Mouse (Mus musculus): ENCODE results near the gene Ctnnal1. TPM values are rescaled to one million over a fixed set of nuclear protein-coding genes. Genes with fewer than 3 reads are reported as not detected.

Ctnnal1 gene
- total and polyA plus RNA-seq, 3 experiments, result 2.3 to 6.3 TPM; not detected in 1

DNA sequence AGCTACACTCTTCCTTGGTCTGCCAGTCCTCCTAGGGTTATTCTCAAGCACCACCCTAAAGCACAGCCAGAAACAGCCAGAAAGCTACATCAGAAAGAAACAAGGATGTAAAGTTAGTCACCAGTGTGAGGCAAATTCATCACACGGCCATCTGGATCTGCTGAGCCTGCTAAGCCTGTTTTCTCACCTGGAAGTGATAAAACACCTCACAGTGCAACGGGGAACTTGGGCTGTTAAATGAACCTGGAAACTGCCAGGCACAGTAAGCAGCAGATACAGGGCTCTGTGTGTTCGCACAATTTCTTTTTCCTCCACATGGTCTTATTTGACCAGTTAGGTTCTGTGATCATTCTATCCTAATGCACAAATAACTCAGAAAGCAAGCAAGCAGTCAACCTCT is 44.6 kb upstream of the Ctnnal1 start:
- H3K4me1 ChIP-seq (ENCODE audit: control insufficient read depth in 1 of 2, insufficient read depth in 2 of 2, low read length in 2 of 2), result no peaks in the 10 kb centered on the region
- H3K79me2 ChIP-seq (ENCODE audit: control insufficient read depth, insufficient read depth, low read length, poor library complexity), result no peaks in the 10 kb centered on the region
- no peaks in the 10 kb centered on the region for H3K9me3 ChIP-seq (replicated peaks; ENCODE audit: insufficient read depth, low read length)
- H3K27me3 ChIP-seq (ENCODE audit: control insufficient read depth in 1 of 2, insufficient read depth in 2 of 2, low read length in 2 of 2), result no peaks in the 10 kb centered on the region
- peaks cover 0 to 15% of the 10 kb centered on the region in 2 experiments; a peak in 2 of 4 replicates for H3K36me3 ChIP-seq (ENCODE audit: control insufficient read depth in 1 of 2, insufficient read depth in 2 of 2, low read length in 2 of 2)
- H3K27ac ChIP-seq (ENCODE audit: control insufficient read depth, low read depth, low read length), result no peak overlapping the region
- no peak for DNase-seq (ENCODE audit: low read depth, low spot score)
- TF ChIP-seq POLR2AphosphoS2 (IDR thresholded peaks at IDR 0.05; ENCODE audit: low read length), result no peak
- TF ChIP-seq ZKSCAN1 (IDR thresholded peaks at IDR 0.05; ENCODE audit: low read depth, low read length), result no peak
- TF ChIP-seq UBTF (IDR thresholded peaks at IDR 0.05; ENCODE audit: borderline replicate concordance, insufficient read depth, low read depth, low read length), result no peak
- TF ChIP-seq HCFC1 (IDR thresholded peaks at IDR 0.05; ENCODE audit: low read depth, low read length), result no peak
- TF ChIP-seq ZMIZ1 (IDR thresholded peaks at IDR 0.05; ENCODE audit: low read depth, low read length), result no peak
- TF ChIP-seq NRF1 (IDR thresholded peaks at IDR 0.05; ENCODE audit: insufficient read depth, low read depth, low read length, poor library complexity, severe bottlenecking), result no peak
- no peak for TF ChIP-seq GABPA (IDR thresholded peaks at IDR 0.05; ENCODE audit: low read depth, low read length)
- no peak for TF ChIP-seq SIN3A (IDR thresholded peaks at IDR 0.05; ENCODE audit: low read length)
- TF ChIP-seq POLR2A (IDR thresholded peaks at IDR 0.05; ENCODE audit: control insufficient read depth in 1 of 2, insufficient read depth in 1 of 2, low read depth in 1 of 2, low read length in 2 of 2, poor library complexity in 1 of 2), result no peak
- no peak for TF ChIP-seq EP300 (IDR thresholded peaks at IDR 0.05; ENCODE audit: low read depth in 1 of 2, low read length in 2 of 2)
- TF ChIP-seq MAZ (IDR thresholded peaks at IDR 0.05; ENCODE audit: low read depth, low read length), result no peak
- no peak for TF ChIP-seq E2F4 (IDR thresholded peaks at IDR 0.05; ENCODE audit: borderline replicate concordance, low read depth, low read length)
- no peak for TF ChIP-seq CHD2 (IDR thresholded peaks at IDR 0.05; ENCODE audit: low read length)
- TF ChIP-seq BHLHE40 (IDR thresholded peaks at IDR 0.05; ENCODE audit: borderline replicate concordance, low read depth, low read length), result no peak
- TF ChIP-seq TAL1 (IDR thresholded peaks at IDR 0.05; ENCODE audit: low read length), result no peak
- no peak for TF ChIP-seq MAX (IDR thresholded peaks at IDR 0.05; ENCODE audit: low read length)
- H3K4me3 ChIP-seq (ENCODE audit: control insufficient read depth in 1 of 2, insufficient read depth in 1 of 2, low read depth in 2 of 2, low read length in 2 of 2), result no peak overlapping the region
- H3K9ac ChIP-seq (ENCODE audit: control insufficient read depth, low read depth, low read length, poor library complexity, severe bottlenecking), result no peak overlapping the region

- Histone ChIP-seq H3K79me2 (ENCODE audit: control insufficient read depth, insufficient read depth, low read length, poor library complexity) (no peaks in the 10 kb centered on the region), H3K4me3 (ENCODE audit: control insufficient read depth in 1 of 2, insufficient read depth in 1 of 2, low read depth in 2 of 2, low read length in 2 of 2) (no peak overlapping the region), H3K36me3 (ENCODE audit: control insufficient read depth in 1 of 2, insufficient read depth in 2 of 2, low read length in 2 of 2) (peaks cover 0 to 14% of the 10 kb centered on the region in 2 experiments; a peak in 2 of 4 replicates), H3K27me3 (ENCODE audit: control insufficient read depth in 1 of 2, insufficient read depth in 2 of 2, low read length in 2 of 2) (no peaks in the 10 kb centered on the region), H3K27ac (ENCODE audit: control insufficient read depth, low read depth, low read length) (no peak overlapping the region), H3K9me3 (replicated peaks; ENCODE audit: insufficient read depth, low read length) (no peaks in the 10 kb centered on the region), H3K9ac (ENCODE audit: control insufficient read depth, low read depth, low read length, poor library complexity, severe bottlenecking) (no peak overlapping the region), H3K4me1 (ENCODE audit: control insufficient read depth in 1 of 2, insufficient read depth in 2 of 2, low read length in 2 of 2) (no peaks in the 10 kb centered on the region)
- TF ChIP-seq SIN3A (IDR thresholded peaks at IDR 0.05; ENCODE audit: low read length) (no peak), ETS1 (IDR thresholded peaks at IDR 0.05; ENCODE audit: low read depth, low read length) (no peak)
- no peak for DNase-seq (ENCODE audit: low read depth, low spot score)
These were observed 42.7 kb upstream of the Ctnnal1 start for GRCm38 (mm10) chr4:56907671-56908070.
